ENCODE assay signal across 9 mouse cellular contexts in genomic region chr11:77463101-77463445, GRCm38 (mm10). TPM values are rescaled to one million over a fixed set of nuclear protein-coding genes. Genes with fewer than 3 reads are reported as not detected.
DNase-seq lines count a peak whose midpoint lies in the region; ATAC-seq and TF ChIP-seq lines count a peak whose summit lies in the region.
"Had no signal": no experiment of that assay in that cellular context is flagged by ENCODE, and none has a peak within 500 bp of the region (broad histone marks: within the 10 kb centered on the region; RNA-seq: fewer than 3 reads in every experiment).

No protein-coding gene starts in this region.

- 37% methylated on average over 8 of the region's 8 CpGs for WGBS in kidney, embryonic 16.5 days
- 44% methylated on average over 8 of the region's 8 CpGs for WGBS in embryonic facial prominence, embryonic 12.5 days
- WGBS in hindbrain, embryonic 16.5 days: 49% methylated on average over 8 of the region's 8 CpGs
- 42% methylated on average over 8 of the region's 8 CpGs for WGBS in midbrain, postnatal 0 days

- DNase-seq in kidney, postnatal 25 days: no peak
- no peak for DNase-seq in midbrain, postnatal 0 days (ENCODE audit: low spot score)
- no peak for DNase-seq in adrenal gland, postnatal 14 days
- no peak for DNase-seq in cerebellum, postnatal 10 days
- DNase-seq in T-cell, adult 2 months (ENCODE audit: low spot score): no peak

- no peak overlapping the region for H3K4me3 ChIP-seq in kidney, embryonic 16.5 days (ENCODE audit: low read length)
- peak overlapping the region; percentile 62; the same call in 1 of the 2 replicates for H3K4me3 ChIP-seq in embryonic facial prominence, embryonic 12.5 days
- H3K4me3 ChIP-seq in hindbrain, embryonic 16.5 days (ENCODE audit: low read length): peak overlapping the region; percentile 59
- peak overlapping the region; percentile 57 for H3K4me3 ChIP-seq in midbrain, postnatal 0 days (ENCODE audit: low read depth, low read length)

- H3K27ac ChIP-seq in kidney, embryonic 16.5 days (ENCODE audit: low read length): no peak overlapping the region
- H3K27ac ChIP-seq in embryonic facial prominence, embryonic 12.5 days: no peak overlapping the region
- no peak overlapping the region for H3K27ac ChIP-seq in hindbrain, embryonic 16.5 days (ENCODE audit: low read depth, low read length)
- H3K27ac ChIP-seq in midbrain, postnatal 0 days (ENCODE audit: low read depth, low read length): no peak overlapping the region

- ATAC-seq in kidney, embryonic 16.5 days (ENCODE audit: low FRiP score, low TSS enrichment): no peak
- no peak for ATAC-seq in embryonic facial prominence, embryonic 12.5 days (ENCODE audit: insufficient number of reproducible peaks, insufficient read depth, low FRiP score, low TSS enrichment)
- no peak for ATAC-seq in hindbrain, embryonic 16.5 days
- ATAC-seq in midbrain, postnatal 0 days (ENCODE audit: low FRiP score): no peak

- peak overlapping the region; percentile 66; the same call in 1 of the 2 replicates for H3K9ac ChIP-seq in kidney, embryonic 16.5 days (replicated peaks; ENCODE audit: low read length)
- H3K9ac ChIP-seq in embryonic facial prominence, embryonic 12.5 days: no peak overlapping the region
- no peak overlapping the region for H3K9ac ChIP-seq in hindbrain, embryonic 16.5 days (ENCODE audit: low read depth, low read length)
- no peak overlapping the region for H3K9ac ChIP-seq in midbrain, postnatal 0 days (replicated peaks; ENCODE audit: low read length, poor library complexity, severe bottlenecking)

- H3K9me3 ChIP-seq in kidney, embryonic 16.5 days (ENCODE audit: low read length): no peaks in the 10 kb centered on the region
- no peaks in the 10 kb centered on the region for H3K9me3 ChIP-seq in embryonic facial prominence, embryonic 12.5 days
- H3K9me3 ChIP-seq in hindbrain, embryonic 16.5 days (ENCODE audit: control insufficient read depth, low read length): no peaks in the 10 kb centered on the region
- H3K9me3 ChIP-seq in midbrain, postnatal 0 days (ENCODE audit: low read length): no peaks in the 10 kb centered on the region

- peaks cover 58% of the 10 kb centered on the region for H3K27me3 ChIP-seq in kidney, embryonic 16.5 days (ENCODE audit: insufficient read depth, low read length)
- peaks cover 76% of the 10 kb centered on the region for H3K27me3 ChIP-seq in embryonic facial prominence, embryonic 12.5 days
- H3K27me3 ChIP-seq in hindbrain, embryonic 16.5 days (replicated peaks; ENCODE audit: control insufficient read depth, insufficient read depth, low read length): peaks cover 23% of the 10 kb centered on the region
- peaks cover 37% of the 10 kb centered on the region for H3K27me3 ChIP-seq in midbrain, postnatal 0 days (ENCODE audit: insufficient read depth, low read length)

- no peaks in the 10 kb centered on the region for H3K36me3 ChIP-seq in kidney, embryonic 16.5 days (ENCODE audit: insufficient read depth, low read length)
- no peaks in the 10 kb centered on the region for H3K36me3 ChIP-seq in embryonic facial prominence, embryonic 12.5 days
- H3K36me3 ChIP-seq in hindbrain, embryonic 16.5 days (ENCODE audit: control insufficient read depth, insufficient read depth, low read length): no peaks in the 10 kb centered on the region
- H3K36me3 ChIP-seq in midbrain, postnatal 0 days (ENCODE audit: insufficient read depth, low read length): no peaks in the 10 kb centered on the region

- no peak for TF ChIP-seq CTCF in midbrain, postnatal 0 days (IDR thresholded peaks at IDR 0.05)

- peak overlapping the region; percentile 99 for H3K4me2 ChIP-seq in kidney, embryonic 16.5 days (replicated peaks; ENCODE audit: low read depth, low read length)
- peak overlapping the region; percentile 98 for H3K4me2 ChIP-seq in embryonic facial prominence, embryonic 12.5 days (replicated peaks)
- H3K4me2 ChIP-seq in hindbrain, embryonic 16.5 days (ENCODE audit: low read length): peak overlapping the region; percentile 99
- peak overlapping the region; percentile 100 for H3K4me2 ChIP-seq in midbrain, postnatal 0 days (ENCODE audit: low read depth, low read length, poor library complexity, severe bottlenecking)

- peaks cover 14% of the 10 kb centered on the region for H3K4me1 ChIP-seq in kidney, embryonic 16.5 days (ENCODE audit: insufficient read depth, low read length)
- H3K4me1 ChIP-seq in embryonic facial prominence, embryonic 12.5 days: peaks cover 9% of the 10 kb centered on the region
- peaks cover 8% of the 10 kb centered on the region; the same call in 1 of the 2 replicates for H3K4me1 ChIP-seq in hindbrain, embryonic 16.5 days (ENCODE audit: control insufficient read depth, insufficient read depth, low read depth, low read length)
- peaks cover 5% of the 10 kb centered on the region; the same call in 1 of the 2 replicates for H3K4me1 ChIP-seq in midbrain, postnatal 0 days (ENCODE audit: insufficient read depth, low read length)

RNA-seq across cellular contexts. Expression of gene Coro6, which starts 0.9 kb away (rescaled TPM):
- polyA plus RNA-seq in kidney, embryonic 16.5 days (2015; fragmentation: Nextera tagmentation; extraction: Ambion mirVana): 0.25 and 0.51 TPM in 2 replicates
- 0.15 and 0.22 TPM in 2 replicates for polyA plus RNA-seq in embryonic facial prominence, embryonic 12.5 days (2016; fragmentation: Nextera tagmentation; extraction: Ambion mirVana)
- polyA plus RNA-seq in hindbrain, embryonic 16.5 days (2015; fragmentation: Nextera tagmentation; extraction: Ambion mirVana): 1.3 and 1.9 TPM in 2 replicates
- total RNA-seq in midbrain, postnatal 0 days (2014; rRNA removed): 1.1 and 2.2 TPM in 2 replicates
- 0.65 and 0.70 TPM in 2 replicates for polyA plus RNA-seq in midbrain, postnatal 0 days (2015; fragmentation: Nextera tagmentation; extraction: Ambion mirVana)
- total RNA-seq in adrenal gland, postnatal 14 days (2021): 3.6 and 7.8 TPM in 2 replicates
- total RNA-seq: common myeloid progenitor, adult 5-6 weeks had no signal

RNA-seq across cellular contexts. Expression of gene Ankrd13b, which starts 26.4 kb away (rescaled TPM):
- polyA plus RNA-seq in kidney, embryonic 16.5 days (2015; fragmentation: Nextera tagmentation; extraction: Ambion mirVana): 3.5 and 4.0 TPM in 2 replicates
- 15.0 and 15.5 TPM in 2 replicates for polyA plus RNA-seq in embryonic facial prominence, embryonic 12.5 days (2016; fragmentation: Nextera tagmentation; extraction: Ambion mirVana)
- 23.3 and 30.4 TPM in 2 replicates for polyA plus RNA-seq in hindbrain, embryonic 16.5 days (2015; fragmentation: Nextera tagmentation; extraction: Ambion mirVana)
- 70.3 and 75.5 TPM in 2 replicates for total RNA-seq in midbrain, postnatal 0 days (2014; rRNA removed)
- 41.5 and 43.6 TPM in 2 replicates for polyA plus RNA-seq in midbrain, postnatal 0 days (2015; fragmentation: Nextera tagmentation; extraction: Ambion mirVana)
- 8.2 and 10.4 TPM in 2 replicates for total RNA-seq in adrenal gland, postnatal 14 days (2021)

RNA-seq across cellular contexts. Expression of gene Git1, which starts 30.3 kb away (rescaled TPM):
- polyA plus RNA-seq in kidney, embryonic 16.5 days (2015; fragmentation: Nextera tagmentation; extraction: Ambion mirVana): 9.7 and 13.0 TPM in 2 replicates
- 11.1 and 11.5 TPM in 2 replicates for polyA plus RNA-seq in embryonic facial prominence, embryonic 12.5 days (2016; fragmentation: Nextera tagmentation; extraction: Ambion mirVana)
- 14.0 and 18.0 TPM in 2 replicates for polyA plus RNA-seq in hindbrain, embryonic 16.5 days (2015; fragmentation: Nextera tagmentation; extraction: Ambion mirVana)
- 111 and 143 TPM in 2 replicates for total RNA-seq in midbrain, postnatal 0 days (2014; rRNA removed)
- polyA plus RNA-seq in midbrain, postnatal 0 days (2015; fragmentation: Nextera tagmentation; extraction: Ambion mirVana): 18.5 and 19.6 TPM in 2 replicates
- 49.5 and 53.0 TPM in 2 replicates for total RNA-seq in adrenal gland, postnatal 14 days (2021)

RNA-seq across cellular contexts. Expression of gene Abhd15, which starts 51.8 kb away (rescaled TPM):
- polyA plus RNA-seq in kidney, embryonic 16.5 days (2015; fragmentation: Nextera tagmentation; extraction: Ambion mirVana): 2.0 and 2.2 TPM in 2 replicates
- 2.8 and 2.9 TPM in 2 replicates for polyA plus RNA-seq in embryonic facial prominence, embryonic 12.5 days (2016; fragmentation: Nextera tagmentation; extraction: Ambion mirVana)
- polyA plus RNA-seq in hindbrain, embryonic 16.5 days (2015; fragmentation: Nextera tagmentation; extraction: Ambion mirVana): 2.2 and 2.9 TPM in 2 replicates
- 3.6 and 4.2 TPM in 2 replicates for total RNA-seq in midbrain, postnatal 0 days (2014; rRNA removed)
- polyA plus RNA-seq in midbrain, postnatal 0 days (2015; fragmentation: Nextera tagmentation; extraction: Ambion mirVana): 1.6 and 1.8 TPM in 2 replicates
- 24.3 and 26.9 TPM in 2 replicates for total RNA-seq in adrenal gland, postnatal 14 days (2021)

RNA-seq across cellular contexts. Expression of gene Trp53i13, which starts 52.7 kb away (rescaled TPM):
- polyA plus RNA-seq in kidney, embryonic 16.5 days (2015; fragmentation: Nextera tagmentation; extraction: Ambion mirVana): 34.1 and 36.1 TPM in 2 replicates
- 52.8 and 55.2 TPM in 2 replicates for polyA plus RNA-seq in embryonic facial prominence, embryonic 12.5 days (2016; fragmentation: Nextera tagmentation; extraction: Ambion mirVana)
- 13.8 and 17.6 TPM in 2 replicates for polyA plus RNA-seq in hindbrain, embryonic 16.5 days (2015; fragmentation: Nextera tagmentation; extraction: Ambion mirVana)
- total RNA-seq in midbrain, postnatal 0 days (2014; rRNA removed): 7.5 and 7.8 TPM in 2 replicates
- polyA plus RNA-seq in midbrain, postnatal 0 days (2015; fragmentation: Nextera tagmentation; extraction: Ambion mirVana): 11.4 and 11.5 TPM in 2 replicates
- total RNA-seq in adrenal gland, postnatal 14 days (2021): 9.6 and 12.5 TPM in 2 replicates
